ENCODE assay signal across 23 mouse cellular contexts in genomic region chr7:66800784-66801183, GRCm38 (mm10). TPM values are rescaled to one million over a fixed set of nuclear protein-coding genes. Genes with fewer than 3 reads are reported as not detected.
DNase-seq lines count a peak whose midpoint lies in the region; ATAC-seq and TF ChIP-seq lines count a peak whose summit lies in the region.
"Had no signal": no experiment of that assay in that cellular context is flagged by ENCODE, and none has a peak within 500 bp of the region (broad histone marks: within the 10 kb centered on the region; RNA-seq: fewer than 3 reads in every experiment).

No protein-coding gene starts in this region.

- no peak overlapping the region for H3K9ac ChIP-seq in heart, adult 2 months (ENCODE audit: low read depth, low read length)
- H3K9ac ChIP-seq in heart, embryonic 11.5 days (ENCODE audit: low read depth, low read length), result no peak overlapping the region
- no peak overlapping the region for H3K9ac ChIP-seq in stomach, embryonic 14.5 days (replicated peaks; ENCODE audit: low read depth, low read length)
- H3K9ac ChIP-seq in stomach, postnatal 0 days (ENCODE audit: low read length), result no peak overlapping the region
- H3K9ac ChIP-seq: embryonic facial prominence, embryonic 12.5 days; forebrain, embryonic 15.5 days; heart, embryonic 13.5 days; hindbrain, embryonic 12.5 days had no signal

- 54% methylated on average over 5 of the region's 5 CpGs for WGBS in heart, adult 2 months
- WGBS in heart, embryonic 11.5 days (ENCODE audit: insufficient replicate concordance), result 69% methylated on average over 5 of the region's 5 CpGs
- 55% methylated on average over 5 of the region's 5 CpGs for WGBS in stomach, embryonic 14.5 days
- WGBS in stomach, postnatal 0 days, result 42% methylated on average over 5 of the region's 5 CpGs

- 0 out of 2 replicates have a peak, but pooled peaks have one; percentile 32 for TF ChIP-seq EP300 in heart, adult 2 months (IDR thresholded peaks at IDR 0.05; ENCODE audit: insufficient read depth, low read depth, low read length)
- no peak for TF ChIP-seq EP300 in stomach, postnatal 0 days (optimal IDR thresholded peaks at IDR 0.05)

- no peaks in the 10 kb centered on the region for H3K79me2 ChIP-seq in heart, adult 2 months (replicated peaks; ENCODE audit: control insufficient read depth, insufficient read depth, low read length)

- no peak overlapping the region for H3K4me3 ChIP-seq in heart, adult 2 months
- H3K4me3 ChIP-seq in heart, embryonic 11.5 days (ENCODE audit: low read depth, low read length), result no peak overlapping the region
- H3K4me3 ChIP-seq in stomach, embryonic 14.5 days (ENCODE audit: low read depth, low read length), result no peak overlapping the region
- H3K4me3 ChIP-seq in stomach, postnatal 0 days (ENCODE audit: low read depth, low read length), result no peak overlapping the region
- H3K4me3 ChIP-seq: embryonic facial prominence, embryonic 12.5 days; forebrain, embryonic 15.5 days; heart, embryonic 13.5 days; hindbrain, embryonic 12.5 days had no signal

- no peak for TF ChIP-seq POLR2A in heart, adult 2 months (IDR thresholded peaks at IDR 0.05; ENCODE audit: insufficient read depth, low read depth, low read length)

- H3K27me3 ChIP-seq in heart, adult 2 months (ENCODE audit: control insufficient read depth, insufficient read depth, low read length), result no peaks in the 10 kb centered on the region
- H3K27me3 ChIP-seq in heart, embryonic 11.5 days (ENCODE audit: control insufficient read depth, insufficient read depth, low read length), result no peaks in the 10 kb centered on the region
- H3K27me3 ChIP-seq in stomach, embryonic 14.5 days (ENCODE audit: control insufficient read depth, insufficient read depth, low read length), result no peaks in the 10 kb centered on the region
- H3K27me3 ChIP-seq in stomach, postnatal 0 days (ENCODE audit: control insufficient read depth, insufficient read depth, low read length), result no peaks in the 10 kb centered on the region
- H3K27me3 ChIP-seq: embryonic facial prominence, embryonic 12.5 days; forebrain, embryonic 15.5 days; heart, embryonic 13.5 days; hindbrain, embryonic 12.5 days had no signal

- peaks cover 1% of the 10 kb centered on the region; the same call in 1 of the 2 replicates for H3K4me1 ChIP-seq in heart, adult 2 months (ENCODE audit: control insufficient read depth, insufficient read depth, low read length)
- no peaks in the 10 kb centered on the region for H3K4me1 ChIP-seq in heart, embryonic 11.5 days (ENCODE audit: control insufficient read depth, insufficient read depth, low read length)
- peaks cover 5% of the 10 kb centered on the region; the same call in 1 of the 2 replicates for H3K4me1 ChIP-seq in stomach, embryonic 14.5 days (ENCODE audit: control insufficient read depth, insufficient read depth, low read length)
- no peaks in the 10 kb centered on the region for H3K4me1 ChIP-seq in stomach, postnatal 0 days (replicated peaks; ENCODE audit: control insufficient read depth, insufficient read depth)

- H3K4me2 ChIP-seq in heart, embryonic 11.5 days, result no peak overlapping the region
- no peak overlapping the region for H3K4me2 ChIP-seq in stomach, embryonic 14.5 days (replicated peaks; ENCODE audit: low read depth, low read length)
- no peak overlapping the region for H3K4me2 ChIP-seq in stomach, postnatal 0 days (replicated peaks; ENCODE audit: low read depth)
- H3K4me2 ChIP-seq: embryonic facial prominence, embryonic 12.5 days; forebrain, embryonic 15.5 days; heart, embryonic 13.5 days; hindbrain, embryonic 12.5 days had no signal

- intact Hi-C loops in heart, adult 2 months (cut with DNase I), result no loop called here

- H3K9me3 ChIP-seq in heart, embryonic 11.5 days (replicated peaks; ENCODE audit: control insufficient read depth, low read length), result no peaks in the 10 kb centered on the region
- H3K9me3 ChIP-seq in stomach, embryonic 14.5 days (ENCODE audit: control insufficient read depth, low read depth, low read length), result no peaks in the 10 kb centered on the region
- H3K9me3 ChIP-seq in stomach, postnatal 0 days (ENCODE audit: control insufficient read depth, low read length), result no peaks in the 10 kb centered on the region
- H3K9me3 ChIP-seq: embryonic facial prominence, embryonic 12.5 days; forebrain, embryonic 15.5 days; G1E; heart, embryonic 13.5 days; hindbrain, embryonic 12.5 days had no signal

- ATAC-seq in heart, embryonic 11.5 days (replicated peaks; ENCODE audit: insufficient number of reproducible peaks, low FRiP score, low TSS enrichment), result no peak
- ATAC-seq in stomach, embryonic 14.5 days (ENCODE audit: insufficient number of reproducible peaks, insufficient read depth, low FRiP score, low read depth), result no peak
- ATAC-seq in stomach, postnatal 0 days (ENCODE audit: low FRiP score, low TSS enrichment), result no peak
- ATAC-seq: CD4-positive, CD25-positive, alpha-beta regulatory T cell, adult 4 months; forebrain, embryonic 15.5 days; hindbrain, embryonic 16.5 days; inflammation-experienced regulatory T-cells, adult 6 months; intestine, postnatal 0 days had no signal

- peak overlapping the region; percentile 43 for H3K27ac ChIP-seq in heart, adult 2 months
- no peak overlapping the region for H3K27ac ChIP-seq in heart, embryonic 11.5 days (ENCODE audit: low read depth, low read length)
- H3K27ac ChIP-seq in stomach, embryonic 14.5 days (ENCODE audit: low read length), result peak overlapping the region; percentile 23; the same call in 1 of the 2 replicates
- no peak overlapping the region for H3K27ac ChIP-seq in stomach, postnatal 0 days (replicated peaks)
- H3K27ac ChIP-seq: embryonic facial prominence, embryonic 12.5 days; forebrain, embryonic 15.5 days; heart, embryonic 13.5 days; hindbrain, embryonic 12.5 days had no signal

- no peaks in the 10 kb centered on the region for H3K36me3 ChIP-seq in heart, adult 2 months (ENCODE audit: control insufficient read depth, insufficient read depth, low read length)
- no peaks in the 10 kb centered on the region for H3K36me3 ChIP-seq in heart, embryonic 11.5 days (ENCODE audit: control insufficient read depth, insufficient read depth, low read length)
- H3K36me3 ChIP-seq in stomach, embryonic 14.5 days (ENCODE audit: control insufficient read depth, insufficient read depth, low read length), result no peaks in the 10 kb centered on the region
- no peaks in the 10 kb centered on the region for H3K36me3 ChIP-seq in stomach, postnatal 0 days (ENCODE audit: control insufficient read depth, insufficient read depth, low read length)
- H3K36me3 ChIP-seq: embryonic facial prominence, embryonic 12.5 days; forebrain, embryonic 15.5 days; G1E; heart, embryonic 13.5 days; hindbrain, embryonic 12.5 days had no signal

- DNase-seq in adrenal gland, adult 2 months, result peak; percentile 33
- no peak for DNase-seq in adrenal gland, postnatal 4 days (ENCODE audit: low spot score in 2 of 2)
- peak; percentile 28 to 49 for DNase-seq in heart, adult 2 months
- no peak for DNase-seq in stomach, postnatal 0 days (ENCODE audit: low spot score)
- no peak for DNase-seq in cerebellum, postnatal 25 days
- no peak for DNase-seq in lung, postnatal 36 days
- DNase-seq: adrenal gland, postnatal 14 days; B cell, adult 2 months; cerebellum, adult 18-20 months; gastrocnemius, postnatal 25 days; kidney, adult 8-10 months had no signal

- no peak for TF ChIP-seq CTCF in heart, adult 2 months (IDR thresholded peaks at IDR 0.05)
- no peak for TF ChIP-seq CTCF in stomach, postnatal 0 days (IDR thresholded peaks at IDR 0.05; ENCODE audit: low read depth)

RNA-seq across cellular contexts. Expression of gene Adamts17, which starts 38.8 kb away (rescaled TPM):
- 1 to 10 TPM; 2.2 to 4.3 TPM for total RNA-seq in adrenal gland, adult 2 months (2021)
- 4.6 and 6.3 TPM in 2 replicates for polyA plus RNA-seq in adrenal gland, adult 2 months (2012; rRNA removed)
- total RNA-seq in adrenal gland, postnatal 4 days (2021), result 1 to 10 TPM; 5.2 to 9.6 TPM
- total RNA-seq in heart, adult 2 months (2021), result 1 to 10 TPM in 1 of 2 experiments, under 1 TPM in 1; 0.47 to 1.5 TPM
- polyA plus RNA-seq in heart, adult 2 months (2012; rRNA removed), result 0.51 and 0.88 TPM in 2 replicates
- polyA plus RNA-seq in heart, embryonic 11.5 days (2014; fragmentation: Nextera tagmentation; extraction: Ambion mirVana), result 2.8 and 4.4 TPM in 2 replicates
- polyA plus RNA-seq in stomach, embryonic 14.5 days (2014; fragmentation: Nextera tagmentation; extraction: Ambion mirVana), result 7.5 and 7.8 TPM in 2 replicates
- polyA plus RNA-seq in stomach, postnatal 0 days (2015; fragmentation: Nextera tagmentation; extraction: Ambion mirVana), result 2.4 TPM in 2 replicates
- polyA plus RNA-seq: G1E had no signal

RNA-seq across cellular contexts. Expression of gene Cers3, which starts 57.5 kb away (rescaled TPM):
- total RNA-seq in adrenal gland, adult 2 months (2021), result under 1 TPM; 0.24 to 0.32 TPM
- polyA plus RNA-seq in adrenal gland, adult 2 months (2012; rRNA removed), result 0.02 and 0.06 TPM in 2 replicates
- total RNA-seq in adrenal gland, postnatal 4 days (2021), result under 1 TPM; 0.14 to 0.22 TPM
- under 1 TPM in 1 of 2 experiments, not detected in 1; 0.09 TPM for total RNA-seq in heart, adult 2 months (2021)
- 0.12 TPM in 1 of 2 replicates, not detected in the other for polyA plus RNA-seq in heart, adult 2 months (2012; rRNA removed)
- polyA plus RNA-seq in heart, embryonic 11.5 days (2014; fragmentation: Nextera tagmentation; extraction: Ambion mirVana), result 0.08 and 0.19 TPM in 2 replicates
- 7.6 and 9.2 TPM in 2 replicates for polyA plus RNA-seq in stomach, embryonic 14.5 days (2014; fragmentation: Nextera tagmentation; extraction: Ambion mirVana)
- polyA plus RNA-seq in stomach, postnatal 0 days (2015; fragmentation: Nextera tagmentation; extraction: Ambion mirVana), result 40.8 and 41.3 TPM in 2 replicates
- total RNA-seq: common myeloid progenitor, adult 5-6 weeks; gastrocnemius, postnatal 25 days had no signal
- polyA plus RNA-seq: CD4-positive, CD25-positive, alpha-beta regulatory T cell, adult 4 months; inflammation-experienced regulatory T-cells, adult 6 months had no signal

Comparison
In these comparisons a context has a peak if more than half of its experiments do, and no peak if none do; other contexts are left out.
1. DNase-seq: peak in adrenal gland, adult 2 months (single experiment) and heart, adult 2 months (2 of 2); none in adrenal gland, postnatal 4 days (0 of 2), stomach, postnatal 0 days (single experiment), cerebellum, postnatal 25 days (0 of 2) and lung, postnatal 36 days (single experiment).
2. H3K27ac ChIP-seq: peak in heart, adult 2 months (single experiment) and stomach, embryonic 14.5 days (single experiment); none in heart, embryonic 11.5 days (single experiment) and stomach, postnatal 0 days (single experiment).